Mouse (Mus musculus) small intestine, adult 2 months (tissue): ENCODE results near the gene Ubl3.

Experiments
- CTCF ChIP-seq: fragments of 200-500 bp; IDR thresholded peaks from 2 replicates; pipeline ENCODE4 v1.5.1; 2012; ENCODE audit warnings: low read depth, mild to moderate bottlenecking, control low read depth, inconsistent platforms, low read length, moderate library complexity, mixed read lengths; ENCODE audit not compliant: insufficient replicate concordance, insufficient read length; ENCODE audit errors: extremely low read depth
- POLR2A ChIP-seq: fragments of 200-500 bp; IDR thresholded peaks from 2 replicates; pipeline ENCODE4 v1.6.1; 2012; ENCODE audit warnings: low read depth, mild to moderate bottlenecking, control low read depth, inconsistent platforms, low read length, moderate library complexity

GRCm38 (mm10) chr5:148555156-148555555 lies 2.6 kb upstream of the Ubl3 start:
- TF ChIP-seq CTCF (no peak), POLR2A (no peak)
